Mouse (Mus musculus) E14TG2a.4 (cell line): Measurements from ENCODE around the gene Msh4.

Source experiments
- CTCF ChIP-seq: conservative IDR thresholded peaks from 2 replicates; pipeline ENCODE4 v1.5.1; 2014; ENCODE audit warnings: low read length
- NANOG ChIP-seq: IDR thresholded peaks from 2 replicates; pipeline ENCODE4 v1.6.1; 2014; ENCODE audit warnings: borderline replicate concordance, low read length, mixed read lengths
- POU5F1 ChIP-seq: IDR thresholded peaks from 2 replicates; pipeline ENCODE4 v1.6.1; 2014; ENCODE audit warnings: low read length, borderline replicate concordance

DNA sequence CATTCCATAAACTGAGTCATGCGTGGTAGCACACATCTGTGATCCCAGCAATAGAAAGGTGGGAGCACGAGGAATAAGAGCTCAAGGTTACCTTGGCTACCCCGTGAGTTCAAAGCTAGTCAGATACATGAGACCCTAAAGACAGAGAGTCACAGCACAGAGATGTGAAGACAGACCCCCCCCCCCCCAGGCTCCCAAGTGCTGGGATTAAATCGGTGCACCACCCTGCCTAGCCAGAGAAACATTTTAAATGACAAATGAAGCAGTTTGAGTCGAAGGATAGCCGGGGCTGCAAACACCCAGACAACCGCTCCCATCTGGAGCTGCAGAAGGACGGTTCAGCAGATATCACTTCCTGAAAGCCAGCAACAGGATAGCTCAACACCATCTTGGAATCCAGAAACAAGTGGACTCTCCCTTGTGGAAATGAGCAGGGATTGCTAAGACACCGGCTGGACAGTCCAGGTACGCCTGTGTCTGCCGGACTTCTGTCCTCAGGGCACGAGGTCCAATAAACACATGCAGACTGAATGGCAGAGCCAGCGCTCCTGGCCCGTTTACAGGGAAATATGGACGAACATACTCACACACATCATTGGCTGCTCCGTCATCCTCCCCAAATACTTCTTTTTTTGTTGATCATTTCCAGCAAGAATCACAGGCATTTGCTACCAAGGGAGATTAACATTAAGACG is 31.3 kb upstream of the Msh4 start:
- no peak for TF ChIP-seq CTCF
- TF ChIP-seq NANOG = no peak
- TF ChIP-seq POU5F1 = no peak
